Mouse (Mus musculus): Measurements from ENCODE around the gene Nudt4.
A peak's percentile ranks its signal among the peaks of the same experiment; 100 is the strongest.

The Nudt4 gene

GRCm38 (mm10) chr10:95539260-95539659 is 24.7 kb downstream of the Nudt4 start:
- DNase-seq (ENCODE audit: low read depth, low spot score) = no peak

DNA sequence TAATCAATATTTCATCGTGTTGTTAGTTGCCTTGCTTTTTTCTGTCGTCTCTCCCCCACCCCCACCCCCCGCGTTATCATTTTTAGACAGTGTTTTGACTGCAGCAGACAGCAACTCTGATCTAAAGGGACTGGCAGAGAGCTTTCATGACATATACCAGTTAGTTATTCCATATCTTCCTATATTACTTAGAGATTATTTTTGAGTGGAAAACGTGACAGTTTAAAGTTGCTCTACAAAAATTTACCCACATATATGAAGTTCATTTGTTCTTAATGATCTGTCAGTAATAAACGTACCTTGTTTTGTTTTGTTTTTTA is 27.8 kb downstream of the Nudt4 start:
- no peak for DNase-seq (ENCODE audit: low read depth, low spot score)

GRCm38 (mm10) chr10:95535399-95536221 is 28.3 kb downstream of the Nudt4 start:
- DNase-seq (ENCODE audit: low read depth, low spot score) = no peak

GRCm38 (mm10) chr10:95533382-95533781 is 30.6 kb downstream of the Nudt4 start:
- DNase-seq (ENCODE audit: low read depth, low spot score) = no peak

DNA sequence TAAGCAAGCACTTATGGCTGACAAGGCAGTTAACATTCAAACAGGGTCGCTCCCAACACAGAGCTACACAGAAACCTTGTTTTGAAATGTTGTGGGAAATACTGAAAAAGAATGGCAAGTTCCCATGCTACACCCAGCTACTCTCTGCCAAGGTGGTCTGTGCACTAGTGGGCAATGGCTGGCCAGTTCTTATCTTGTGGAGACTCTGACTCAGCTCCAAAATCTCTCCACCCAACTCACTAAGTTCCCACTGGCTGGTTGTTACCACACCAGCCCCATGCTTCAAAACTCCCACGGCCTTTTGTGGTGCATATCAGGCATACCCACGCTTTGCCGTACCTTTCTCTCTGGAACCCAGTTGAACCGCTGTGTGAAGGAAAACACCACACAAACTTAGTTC is 31.0 kb downstream of the Nudt4 start:
- DNase-seq (ENCODE audit: low read depth, low spot score) = no peak

GRCm38 (mm10) chr10:95530551-95531121 is 33.3 kb downstream of the Nudt4 start:
- peak; percentile 60 for DNase-seq (ENCODE audit: low read depth, low spot score)

DNA sequence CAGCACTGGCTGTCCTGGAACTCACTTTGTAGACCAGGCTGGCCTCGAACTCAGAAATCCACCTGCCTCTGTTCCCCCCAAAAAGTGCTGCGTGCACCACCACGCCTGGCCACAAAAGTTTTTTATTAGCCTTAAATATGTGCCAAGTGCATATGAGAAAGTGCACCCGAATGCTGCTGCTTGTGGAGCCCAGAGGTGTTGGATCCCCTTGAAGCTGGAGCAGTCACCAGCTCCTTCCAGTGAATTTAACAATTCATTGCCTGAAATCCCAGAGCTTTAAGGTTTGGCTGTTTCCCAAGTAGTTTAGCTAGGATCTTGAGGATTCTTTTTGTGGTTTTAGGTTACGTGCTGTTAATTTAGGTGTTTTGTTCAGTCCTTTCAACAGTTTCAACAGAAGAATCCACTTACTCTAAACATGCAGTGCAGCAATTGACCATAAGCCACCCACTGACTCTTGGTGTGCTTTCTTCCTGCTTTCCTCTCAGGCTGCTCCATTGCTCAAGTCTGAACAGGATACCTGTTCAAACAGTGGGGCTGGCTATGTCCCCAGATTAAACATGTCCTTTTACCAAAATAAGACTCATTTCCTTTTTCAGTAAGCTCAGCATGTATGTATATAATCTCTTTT is 37.3 kb downstream of the Nudt4 start:
- no peak for DNase-seq (ENCODE audit: low read depth, low spot score)

GRCm38 (mm10) chr10:95525871-95526270 is 38.1 kb downstream of the Nudt4 start:
- DNase-seq (ENCODE audit: low read depth, low spot score) = no peak

- no peak for DNase-seq (ENCODE audit: low read depth, low spot score)
Measured at GRCm38 (mm10) chr10:95525037-95525675, 38.8 kb downstream of the Nudt4 start.

- no peak for DNase-seq (ENCODE audit: low read depth, low spot score)
Measured at GRCm38 (mm10) chr10:95517656-95518055, 46.3 kb downstream of the Nudt4 start.

- DNase-seq (ENCODE audit: low read depth, low spot score) = peak; percentile 68
Measured at GRCm38 (mm10) chr10:95515293-95515931, 48.5 kb downstream of the Nudt4 start.

- DNase-seq (ENCODE audit: low read depth, low spot score) = peak; percentile 99
Measured at GRCm38 (mm10) chr10:95514656-95515292, 49.2 kb downstream of the Nudt4 start, which contains the start of gene Ube2n. Gene Ube2n (plus strand): TSS chr10:95515145.

DNA sequence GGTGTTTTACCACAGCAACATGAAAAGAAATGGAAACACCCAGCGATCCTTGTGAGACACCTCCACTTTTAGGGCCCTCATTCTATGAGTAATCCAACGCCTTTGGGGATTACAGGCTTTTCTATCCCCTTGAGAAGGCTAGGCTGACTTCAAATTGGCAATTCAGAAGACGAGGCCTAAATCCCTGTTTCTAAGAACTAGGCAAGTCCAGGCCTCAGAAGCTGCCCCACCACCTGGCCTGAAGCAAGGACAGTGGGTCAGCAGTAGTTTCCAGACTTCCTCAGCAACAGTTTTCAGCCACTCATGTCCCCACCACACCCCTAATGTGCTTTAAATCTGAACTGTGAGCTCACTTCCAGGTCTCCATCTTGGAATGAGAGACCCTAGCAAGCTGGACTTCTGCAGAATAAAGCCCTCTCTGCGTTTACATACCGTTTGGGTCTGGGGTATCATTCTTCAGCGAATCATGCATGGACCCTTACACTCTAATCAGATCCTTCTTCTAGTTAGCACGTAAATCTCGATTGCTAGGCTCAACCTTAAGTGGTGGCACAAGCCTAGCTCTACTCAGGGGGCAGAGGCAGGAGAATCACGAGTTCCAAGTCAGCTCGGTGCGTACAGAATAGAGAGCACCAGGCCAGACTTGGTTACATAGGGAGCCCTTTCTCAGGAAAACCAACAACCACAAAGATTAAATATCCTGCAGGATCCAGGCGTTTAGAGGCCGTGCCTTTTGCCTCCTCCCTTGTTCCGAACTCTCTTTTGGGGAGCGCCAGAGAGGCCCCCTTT is 50.0 kb downstream of the Nudt4 start:
- DNase-seq (ENCODE audit: low read depth, low spot score) = peak; percentile 61

GRCm38 (mm10) chr10:95512635-95513034 is 51.3 kb downstream of the Nudt4 start:
- no peak for DNase-seq (ENCODE audit: low read depth, low spot score)

DNA sequence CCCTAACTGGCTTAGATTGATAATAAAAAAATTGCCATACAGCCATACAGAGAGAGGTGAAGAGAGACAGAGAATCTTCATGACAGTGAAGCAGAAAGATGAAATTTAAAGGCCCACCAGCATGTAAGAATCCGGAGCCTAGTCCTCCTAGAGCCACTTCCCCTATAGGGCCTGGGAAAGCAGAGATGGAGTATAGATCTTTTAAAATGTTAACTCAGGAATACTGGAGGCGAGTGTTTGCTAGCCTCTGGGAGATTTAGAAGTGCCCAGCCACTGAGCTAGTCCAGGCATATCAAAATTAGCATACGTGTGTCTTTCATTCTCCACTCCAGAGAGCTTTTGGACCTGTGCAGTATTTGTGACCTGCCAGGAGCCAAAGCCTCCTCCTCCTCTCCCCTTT is 54.7 kb downstream of the Nudt4 start:
- no peak for DNase-seq (ENCODE audit: low read depth, low spot score)

DNA sequence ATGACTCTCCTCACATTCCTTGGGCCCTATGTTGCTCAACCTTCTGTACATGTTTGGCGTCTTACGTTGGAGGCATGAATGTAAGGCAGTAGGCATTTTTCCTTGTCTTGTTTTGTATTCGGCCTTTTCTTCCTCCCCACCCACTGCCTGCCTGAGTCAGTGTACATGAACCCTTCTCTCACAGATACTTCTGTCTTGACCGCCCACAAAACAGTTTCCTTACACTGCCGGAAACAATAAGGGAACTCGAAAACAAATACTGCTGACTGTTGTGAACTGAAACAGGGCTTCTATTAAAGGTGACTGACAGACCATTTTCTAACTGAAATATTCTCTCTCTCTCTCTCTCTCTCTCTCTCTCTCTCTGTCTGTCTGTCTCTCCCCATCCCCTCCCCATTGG is 55.2 kb downstream of the Nudt4 start:
- peak; percentile 75 for DNase-seq (ENCODE audit: low read depth, low spot score)

GRCm38 (mm10) chr10:95508126-95508525 is 55.8 kb downstream of the Nudt4 start:
- DNase-seq (ENCODE audit: low read depth, low spot score) = no peak

GRCm38 (mm10) chr10:95504341-95504740 is 59.6 kb downstream of the Nudt4 start:
- no peak for DNase-seq (ENCODE audit: low read depth, low spot score)

DNA sequence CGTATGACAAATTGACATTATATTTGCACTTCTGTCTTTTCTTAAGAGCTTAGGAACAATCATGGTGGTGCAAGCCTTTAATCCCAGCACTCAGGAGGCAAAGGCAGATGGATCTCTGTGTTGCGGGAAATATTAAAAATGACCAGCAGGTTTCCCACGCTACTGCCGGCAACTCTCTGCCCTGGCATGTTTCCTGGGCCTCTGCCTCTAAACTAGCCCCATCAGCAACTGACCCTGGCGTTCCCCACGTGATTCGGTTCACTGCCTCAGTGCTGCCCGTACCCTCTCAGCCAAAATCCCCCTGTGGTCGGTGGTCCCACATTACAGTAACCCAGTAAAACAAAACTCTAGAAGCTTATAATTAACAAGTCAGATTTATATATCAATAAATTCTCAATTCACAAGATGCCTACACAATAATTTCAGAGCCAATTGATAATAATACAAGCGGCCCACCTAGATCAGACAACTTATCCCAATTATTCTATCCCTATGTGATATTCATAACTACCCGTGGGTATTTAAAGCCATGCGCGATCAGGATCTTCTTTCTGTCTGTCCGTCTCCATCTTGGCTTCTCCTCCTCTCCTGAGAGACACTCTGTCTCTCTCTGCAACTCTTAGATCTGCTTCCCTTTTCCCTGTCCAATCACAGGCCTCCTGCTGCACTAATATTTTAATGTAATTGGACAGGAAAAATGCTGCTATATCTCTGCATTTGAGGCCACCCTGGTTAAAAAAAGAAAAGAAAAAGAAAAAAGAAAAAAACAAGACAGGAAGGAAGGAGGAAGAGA is 60.3 kb downstream of the Nudt4 start:
- DNase-seq (ENCODE audit: low read depth, low spot score) = no peak
